Mouse (Mus musculus): ENCODE results near the gene Rnase13. TPM values are rescaled to one million over a fixed set of nuclear protein-coding genes. Genes with fewer than 3 reads are reported as not detected.

The Rnase13 gene
- polyA plus RNA-seq, 1 experiment, result not detected

DNA sequence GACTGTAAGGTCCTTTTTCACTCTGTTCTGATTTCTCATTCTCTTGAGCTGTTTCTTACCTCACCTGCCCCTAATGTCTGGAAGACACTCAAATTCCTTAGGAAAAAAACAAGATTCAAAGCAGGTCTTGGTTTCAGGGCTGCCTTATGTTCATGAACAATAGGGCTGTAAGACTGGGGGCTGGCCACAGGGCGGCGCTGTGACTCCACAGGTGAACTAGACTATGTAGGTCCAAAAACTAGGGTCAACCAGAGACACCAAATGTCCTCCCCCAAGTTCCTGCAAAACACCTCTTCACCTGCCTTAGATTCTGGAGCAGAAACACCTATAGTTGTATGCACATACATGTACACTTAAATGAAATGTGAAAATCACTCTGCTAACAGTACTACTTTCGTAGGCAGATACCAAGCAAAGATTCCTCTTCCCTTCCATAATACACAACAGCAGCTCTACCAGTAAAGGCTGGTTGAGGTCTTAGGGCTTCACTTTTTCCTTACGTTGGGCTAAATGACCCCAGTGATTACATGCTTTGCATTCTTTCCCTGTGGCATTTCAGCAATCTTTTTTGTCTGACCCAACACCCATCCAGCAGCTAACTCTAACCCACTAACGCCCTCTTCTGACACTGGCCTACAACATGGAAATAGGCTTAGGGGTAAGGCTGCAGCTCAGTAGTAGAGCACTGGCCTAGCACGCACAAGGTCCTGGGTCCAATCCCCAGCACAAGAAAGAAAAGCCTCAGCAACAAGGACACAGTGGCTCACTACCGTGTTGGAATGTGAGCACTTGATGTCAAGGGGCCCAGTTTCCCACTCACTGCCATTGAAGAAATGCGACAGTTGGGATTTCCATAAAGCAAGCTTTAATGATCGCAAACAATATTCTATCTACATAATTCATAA, 19.5 kb downstream of the Rnase13 start:
- H3K36me3 ChIP-seq (ENCODE audit: control insufficient read depth, insufficient read depth), result no peaks in the 10 kb centered on the region
- no peaks in the 10 kb centered on the region for H3K79me2 ChIP-seq (ENCODE audit: control insufficient read depth, insufficient read depth)
- no peak overlapping the region for H3K4me3 ChIP-seq (ENCODE audit: insufficient read depth, poor library complexity, severe bottlenecking)
- no peaks in the 10 kb centered on the region for H3K27me3 ChIP-seq (ENCODE audit: control insufficient read depth, insufficient read depth, insufficient read length)
- no peaks in the 10 kb centered on the region for H3K79me3 ChIP-seq (ENCODE audit: low read depth)
- no peak overlapping the region for H3ac ChIP-seq (ENCODE audit: control insufficient read depth, insufficient read length, low read depth)
- peak; percentile 13 for TF ChIP-seq CTCF (IDR thresholded peaks at IDR 0.05; ENCODE audit: control insufficient read depth, insufficient read depth, insufficient read length)
- TF ChIP-seq CEBPB (IDR thresholded peaks at IDR 0.05; ENCODE audit: low read depth), result no peak

DNA sequence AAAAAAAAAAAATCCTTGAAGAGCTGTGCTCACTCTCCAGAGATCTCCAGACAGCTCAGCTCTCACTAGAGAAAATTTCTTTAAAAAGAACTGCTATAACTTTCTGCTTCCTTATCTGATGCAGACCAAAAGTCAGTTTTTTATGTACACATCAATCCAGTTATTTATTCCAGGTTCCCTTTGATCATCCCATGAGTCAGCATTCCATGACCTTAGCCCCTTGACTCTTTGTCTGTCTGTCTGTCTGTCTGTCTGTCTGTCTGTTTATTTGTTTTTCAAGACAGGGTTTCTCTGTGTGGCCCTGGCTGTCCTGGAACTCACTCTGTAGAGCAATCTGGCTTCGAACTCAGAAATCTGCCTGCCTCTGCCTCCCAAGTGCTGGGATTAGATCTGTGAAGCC, 23.2 kb downstream of the Rnase13 start:
- Histone ChIP-seq H3K79me2 (ENCODE audit: control insufficient read depth, insufficient read depth) (no peaks in the 10 kb centered on the region), H3K27me3 (ENCODE audit: control insufficient read depth, insufficient read depth, insufficient read length) (no peaks in the 10 kb centered on the region), H3K4me3 (ENCODE audit: insufficient read depth, poor library complexity, severe bottlenecking) (no peak overlapping the region), H3K79me3 (ENCODE audit: low read depth) (no peaks in the 10 kb centered on the region), H3ac (ENCODE audit: control insufficient read depth, insufficient read length, low read depth) (no peak overlapping the region), H3K36me3 (ENCODE audit: control insufficient read depth, insufficient read depth) (no peaks in the 10 kb centered on the region)
- TF ChIP-seq USF1 (IDR thresholded peaks at IDR 0.05; ENCODE audit: low read depth) (no peak), MYOD1 (IDR thresholded peaks at IDR 0.05; ENCODE audit: control insufficient read depth, insufficient read length, low read depth) (no peak), MYOG (IDR thresholded peaks at IDR 0.05; ENCODE audit: control insufficient read depth, extremely low read depth, insufficient read length) (no peak), FOSL1 (IDR thresholded peaks at IDR 0.05; ENCODE audit: insufficient read depth, low read length, poor library complexity, severe bottlenecking) (no peak), MAX (IDR thresholded peaks at IDR 0.05) (no peak), CTCF (IDR thresholded peaks at IDR 0.05; ENCODE audit: control insufficient read depth, insufficient read depth, insufficient read length) (no peak), CEBPB (IDR thresholded peaks at IDR 0.05; ENCODE audit: low read depth) (no peak)

DNA sequence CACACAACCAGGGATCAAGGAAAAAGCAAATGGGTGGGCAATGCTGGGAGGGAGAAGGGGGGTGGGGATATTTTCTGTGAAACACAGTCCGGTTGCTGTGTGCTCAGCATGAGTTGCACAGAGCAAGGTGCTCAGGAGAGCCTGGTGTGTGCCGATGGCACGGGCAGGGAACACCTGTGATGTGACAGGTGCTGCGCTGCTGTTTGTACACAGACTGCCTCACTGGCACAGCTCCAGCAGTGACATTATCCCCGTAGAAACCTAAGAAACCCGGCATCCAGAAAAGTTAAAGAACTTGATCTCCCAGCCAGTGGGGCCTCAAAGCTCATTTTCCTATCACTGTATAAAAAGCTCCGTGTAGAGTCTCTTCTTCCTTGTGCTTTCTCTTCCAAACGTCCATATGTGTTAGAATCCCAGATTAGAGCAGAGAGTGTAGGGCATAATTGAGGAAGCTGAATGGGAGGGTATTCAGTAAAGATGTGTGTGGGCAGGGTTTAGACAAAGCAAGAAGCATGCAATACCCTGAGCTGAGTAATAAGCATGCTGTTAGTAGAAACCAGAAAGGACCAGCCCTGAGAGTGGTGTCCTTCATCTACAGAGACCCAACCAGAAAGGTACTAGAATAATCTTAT, 25.9 kb downstream of the Rnase13 start:
- no peaks in the 10 kb centered on the region for H3K36me3 ChIP-seq (ENCODE audit: control insufficient read depth, insufficient read depth)
- no peak for TF ChIP-seq MYOD1 (IDR thresholded peaks at IDR 0.05; ENCODE audit: control insufficient read depth, insufficient read length, low read depth)
- TF ChIP-seq MYOG (IDR thresholded peaks at IDR 0.05; ENCODE audit: control insufficient read depth, extremely low read depth, insufficient read length), result no peak
- TF ChIP-seq CEBPB (IDR thresholded peaks at IDR 0.05; ENCODE audit: low read depth), result no peak
- H3K79me3 ChIP-seq (ENCODE audit: low read depth), result no peaks in the 10 kb centered on the region
- no peak overlapping the region for H3K4me3 ChIP-seq (ENCODE audit: insufficient read depth, poor library complexity, severe bottlenecking)
- no peaks in the 10 kb centered on the region for H3K27me3 ChIP-seq (ENCODE audit: control insufficient read depth, insufficient read depth, insufficient read length)
- H3K79me2 ChIP-seq (ENCODE audit: control insufficient read depth, insufficient read depth), result no peaks in the 10 kb centered on the region
- no peak overlapping the region for H3ac ChIP-seq (ENCODE audit: control insufficient read depth, insufficient read length, low read depth)

DNA sequence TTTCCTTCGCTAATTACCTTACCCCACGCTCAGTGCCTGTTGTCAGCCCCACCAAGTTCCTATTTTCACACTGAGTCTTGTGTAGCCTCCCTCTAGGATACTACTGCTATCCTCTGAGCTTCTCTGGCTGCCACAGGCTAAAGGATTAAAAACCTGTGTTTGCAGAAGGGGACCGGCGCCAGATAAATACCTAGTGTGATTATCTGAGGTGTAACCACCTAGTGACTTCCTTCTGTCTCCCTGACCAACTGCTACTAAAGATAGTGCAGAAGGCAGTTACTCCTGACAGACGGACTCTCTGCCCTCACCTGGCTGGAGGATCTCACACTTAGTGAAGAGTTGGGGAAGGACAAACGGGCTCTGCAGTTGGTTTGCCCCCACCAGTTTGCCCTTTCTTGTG, 26.6 kb downstream of the Rnase13 start:
- no peaks in the 10 kb centered on the region for H3K27me3 ChIP-seq (ENCODE audit: control insufficient read depth, insufficient read depth, insufficient read length)
- no peak overlapping the region for H3K4me3 ChIP-seq (ENCODE audit: insufficient read depth, poor library complexity, severe bottlenecking)
- no peak overlapping the region for H3ac ChIP-seq (ENCODE audit: control insufficient read depth, insufficient read length, low read depth)
- no peaks in the 10 kb centered on the region for H3K79me3 ChIP-seq (ENCODE audit: low read depth)
- no peak for TF ChIP-seq MYOD1 (IDR thresholded peaks at IDR 0.05; ENCODE audit: control insufficient read depth, insufficient read length, low read depth)
- peaks cover 6% of the 10 kb centered on the region for H3K36me3 ChIP-seq (ENCODE audit: control insufficient read depth, insufficient read depth)
- H3K79me2 ChIP-seq (ENCODE audit: control insufficient read depth, insufficient read depth), result no peaks in the 10 kb centered on the region

DNA sequence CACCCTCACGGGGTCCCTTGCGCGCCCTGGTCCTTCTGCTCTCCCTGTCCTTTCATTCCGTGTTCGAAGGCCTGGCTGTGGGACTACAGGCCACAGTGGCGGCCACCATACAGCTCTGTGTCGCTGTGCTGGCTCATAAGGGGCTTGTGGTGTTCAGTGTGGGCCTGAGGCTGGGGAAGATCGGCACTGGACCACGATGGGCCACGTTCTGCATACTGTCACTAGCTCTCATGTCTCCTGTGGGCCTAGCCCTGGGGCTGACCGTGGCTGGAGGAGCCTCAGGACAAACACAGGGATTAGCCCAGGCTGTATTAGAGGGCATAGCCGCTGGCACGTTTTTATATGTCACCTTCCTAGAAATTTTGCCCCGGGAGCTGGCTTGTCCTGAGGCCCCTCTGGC, 27.5 kb downstream of the Rnase13 start:
- Histone ChIP-seq H3K27me3 (ENCODE audit: control insufficient read depth, insufficient read depth, insufficient read length) (no peaks in the 10 kb centered on the region), H3K79me3 (ENCODE audit: low read depth) (no peaks in the 10 kb centered on the region), H3K4me3 (ENCODE audit: insufficient read depth, poor library complexity, severe bottlenecking) (no peak overlapping the region), H3K36me3 (ENCODE audit: control insufficient read depth, insufficient read depth) (peaks cover 12% of the 10 kb centered on the region), H3K79me2 (ENCODE audit: control insufficient read depth, insufficient read depth) (no peaks in the 10 kb centered on the region), H3ac (ENCODE audit: control insufficient read depth, insufficient read length, low read depth) (no peak overlapping the region)
- TF ChIP-seq CTCF (IDR thresholded peaks at IDR 0.05; ENCODE audit: control insufficient read depth, insufficient read depth, insufficient read length), result no peak

DNA sequence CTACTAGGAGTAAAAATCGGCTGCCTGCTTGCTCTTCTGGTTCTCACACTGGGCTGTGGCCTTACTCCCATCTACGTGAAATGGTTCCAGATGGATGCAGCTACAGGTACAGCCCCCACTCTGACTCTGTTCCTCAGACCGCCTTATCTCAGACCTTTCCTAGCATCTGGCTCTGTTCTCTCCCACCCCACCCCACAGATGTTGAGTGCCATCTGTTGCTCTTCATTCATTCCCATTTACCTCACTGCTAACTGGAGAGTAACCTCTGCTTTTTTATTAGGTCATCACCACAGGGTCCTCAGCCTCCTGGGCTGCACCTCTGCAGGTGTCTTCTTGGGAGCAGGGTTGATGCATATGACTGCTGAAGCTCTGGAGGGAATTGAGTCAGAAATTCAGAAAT, 28.8 kb downstream of the Rnase13 start:
- no peaks in the 10 kb centered on the region for H3K27me3 ChIP-seq (ENCODE audit: control insufficient read depth, insufficient read depth, insufficient read length)
- peaks cover 22% of the 10 kb centered on the region for H3K36me3 ChIP-seq (ENCODE audit: control insufficient read depth, insufficient read depth)
- no peaks in the 10 kb centered on the region for H3K79me3 ChIP-seq (ENCODE audit: low read depth)
- no peak overlapping the region for H3ac ChIP-seq (ENCODE audit: control insufficient read depth, insufficient read length, low read depth)
- no peak for TF ChIP-seq USF1 (IDR thresholded peaks at IDR 0.05; ENCODE audit: low read depth)
- no peak for TF ChIP-seq FOSL1 (IDR thresholded peaks at IDR 0.05; ENCODE audit: insufficient read depth, low read length, poor library complexity, severe bottlenecking)
- no peak for TF ChIP-seq CTCF (IDR thresholded peaks at IDR 0.05; ENCODE audit: control insufficient read depth, insufficient read depth, insufficient read length)
- TF ChIP-seq MYOD1 (IDR thresholded peaks at IDR 0.05; ENCODE audit: control insufficient read depth, insufficient read length, low read depth), result no peak
- no peak for TF ChIP-seq MYOG (IDR thresholded peaks at IDR 0.05; ENCODE audit: control insufficient read depth, extremely low read depth, insufficient read length)
- TF ChIP-seq CEBPB (IDR thresholded peaks at IDR 0.05; ENCODE audit: low read depth), result no peak
- no peaks in the 10 kb centered on the region for H3K79me2 ChIP-seq (ENCODE audit: control insufficient read depth, insufficient read depth)
- H3K4me3 ChIP-seq (ENCODE audit: insufficient read depth, poor library complexity, severe bottlenecking), result no peak overlapping the region

Measured in C2C12 (cell line).